Mouse (Mus musculus) frontal cortex, postnatal 36 days (tissue): ENCODE measurements at regions not wholly inside any gene's neighbourhood (a gene's known extent, or its start where the extent isn't known, plus 50 kb on each side); places are given as distances from the start of the nearest gene placed in this dataset.
"Not testable (repeated sequence)": the region's sequence is repeated elsewhere in the genome, so short reads cannot be mapped to it uniquely, and the experiment has no call there.

ENCODE experiments used
- DNase-seq, 2 experiments: peaks; one replicate each; pipeline ENCODE4 v3.0.0; 2022; ENCODE audit warnings: low spot score in 2 of 2

- DNase-seq, result no peak
Observed at GRCm38 (mm10) chr4:22803665-22804064, 315.5 kb upstream of the Pou3f2 start.

- DNase-seq, result no peak
Observed at GRCm38 (mm10) chr4:22792826-22793225, 304.7 kb upstream of the Pou3f2 start.

GRCm38 (mm10) chr4:22787866-22788265 lies 299.7 kb upstream of the Pou3f2 start:
- no peak for DNase-seq

- DNase-seq, result not testable (repeated sequence)
Observed at GRCm38 (mm10) chr4:22763026-22763425, 274.9 kb upstream of the Pou3f2 start.
